Mouse (Mus musculus) heart, postnatal 25 days (tissue): ENCODE data around the gene Lcn11. TPM values are rescaled to one million over a fixed set of nuclear protein-coding genes. Genes with fewer than 3 reads are reported as not detected.
"Not testable (repeated sequence)": the region's sequence is repeated elsewhere in the genome, so short reads cannot be mapped to it uniquely, and the experiment has no call there.

Source experiments
- DNase-seq: peaks from one replicate; pipeline ENCODE4 v3.0.0; 2022; ENCODE audit warnings: low spot score
- intact Hi-C: fragments of 180-260 bp; cut with DNase I; formaldehyde crosslinking; loops from one replicate; pipeline ENCODE4 v1.15.1; 2025
- total RNA-seq, 2 experiments: library from RNA; stranded (reverse); gene quantifications; 2 replicates each; pipeline ENCODE4 v1.2.3; 2021

Gene Lcn11
- total RNA-seq, 2 experiments from 2014 or later = not detected

DNA sequence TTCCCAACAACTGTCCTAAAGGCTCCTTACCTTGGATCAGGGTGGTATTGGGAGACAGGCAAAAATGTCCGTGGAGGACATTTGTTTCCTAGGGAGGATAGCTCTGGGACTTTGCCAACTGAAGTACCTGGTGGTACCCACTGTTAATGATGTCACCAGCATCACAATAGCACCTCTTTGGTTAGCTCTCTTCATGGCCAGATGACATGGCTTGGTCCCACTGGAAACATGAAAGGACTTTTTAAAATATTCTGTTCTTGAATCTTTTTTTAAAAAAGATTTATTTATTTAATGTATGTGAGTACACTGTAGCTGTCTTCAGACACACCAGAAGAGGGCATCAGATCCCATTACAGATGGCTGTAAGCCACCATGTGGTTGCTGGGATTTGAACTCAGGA lies 38.9 kb downstream of the Lcn11 start, which contains the start of gene Glt6d1:
Glt6d1 (minus strand) TSS at position 101 of the 400 bp plus-strand sequence.
- intact Hi-C loops, DNase-seq: not testable (repeated sequence)

DNA sequence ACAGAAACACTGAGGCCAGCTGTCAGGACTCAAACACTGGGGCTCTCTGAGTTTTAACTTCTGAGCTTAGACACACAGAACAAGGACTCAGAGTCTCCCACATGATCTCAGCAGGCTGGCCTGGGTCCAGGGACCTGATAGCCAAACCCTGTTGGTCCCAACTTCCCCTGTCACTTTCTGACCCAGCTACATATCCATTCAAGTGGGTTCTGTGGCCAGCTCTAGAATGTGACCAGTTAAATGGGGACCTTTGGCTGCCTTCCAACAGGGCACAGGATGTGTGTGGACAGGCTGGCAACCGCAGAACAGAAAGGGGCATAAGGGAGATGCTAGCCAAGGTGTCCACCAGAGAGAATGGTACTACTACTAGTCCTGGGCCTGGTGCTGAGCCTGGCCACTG lies 46.0 kb downstream of the Lcn11 start, which contains the start of gene Lcn9:
Lcn9 (plus strand) TSS at position 348 of the 400 bp plus-strand sequence.
- DNase-seq = no peak
- intact Hi-C loops = no loop called here

DNA sequence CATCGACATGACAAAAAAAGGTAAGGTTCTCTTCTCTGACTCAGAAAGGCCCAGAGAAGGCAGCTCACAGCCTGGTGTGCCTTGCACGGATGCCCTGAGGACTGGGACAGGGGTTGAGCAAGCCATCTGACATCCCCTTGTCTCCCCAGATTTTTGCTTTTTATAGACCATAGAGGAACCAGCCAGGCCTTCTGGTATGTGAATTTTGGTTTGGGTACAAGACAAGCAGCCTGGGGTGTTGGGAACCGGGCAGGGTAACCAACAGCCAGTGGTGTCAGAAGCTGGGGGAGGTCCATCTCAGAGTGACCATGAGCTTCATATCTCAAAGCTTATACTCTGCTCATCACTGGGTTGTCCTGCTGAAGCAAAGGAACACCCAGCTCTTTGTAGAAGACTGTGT lies 47.9 kb downstream of the Lcn11 start:
- intact Hi-C loops = loop anchor here (5.0 kb wide), 1 partner anchor 952 kb away; no protein-coding TSS in a partner anchor
- DNase-seq = no peak

DNA sequence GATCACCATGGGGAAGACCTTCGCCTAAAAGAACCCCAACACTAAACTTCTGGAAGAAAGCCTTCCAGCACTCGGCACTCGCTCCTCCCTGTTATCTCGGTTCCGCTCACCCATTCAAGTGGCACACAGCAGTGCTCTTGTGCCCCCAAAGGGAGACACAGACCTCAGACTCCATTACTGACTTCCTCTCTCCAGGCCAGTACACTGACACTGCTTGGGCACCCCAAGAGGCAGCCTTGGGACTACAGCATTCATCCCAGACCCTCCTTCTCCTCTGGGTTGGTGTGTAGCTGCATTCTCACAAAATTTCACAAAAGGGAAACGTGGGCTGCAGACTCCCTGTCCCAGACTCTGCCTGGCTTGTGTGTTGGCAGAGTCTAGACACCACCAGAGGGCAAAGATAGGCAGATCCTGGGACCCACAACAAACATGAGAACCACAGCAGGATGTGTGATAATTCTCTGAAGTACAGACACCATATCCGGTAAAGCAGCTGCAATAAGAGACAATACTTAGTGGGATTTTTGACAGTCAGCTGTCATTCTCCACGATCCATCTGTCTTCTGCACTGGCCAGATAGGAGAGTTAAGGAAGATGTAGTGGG lies 51.6 kb downstream of the Lcn11 start:
- intact Hi-C loops = loop anchor here (5.0 kb wide), 1 partner anchor 956 kb away; no protein-coding TSS in a partner anchor
- no peak for DNase-seq

Other genes starting within 250 kb of the Lcn11 start
- gene Traf2, start 230.1 kb upstream of the Lcn11 start, total RNA-seq = 10 to 100 TPM; 15.4 to 17.3 TPM
- 100 to 1,000 TPM; 209 to 218 TPM for gene Edf1, start 219.2 kb upstream of the Lcn11 start, total RNA-seq
- 1 to 10 TPM; 1.3 to 3.2 TPM for gene Mamdc4, start 202.2 kb upstream of the Lcn11 start, total RNA-seq
- gene Phpt1, start 201.8 kb upstream of the Lcn11 start, total RNA-seq = 10 to 100 TPM; 63.0 to 70.0 TPM
- under 1 TPM; 0.08 to 0.10 TPM for gene Ajm1, start 195.3 kb upstream of the Lcn11 start, total RNA-seq
- gene Rabl6, start 168.5 kb upstream of the Lcn11 start, total RNA-seq = 10 to 100 TPM; 61.8 to 66.1 TPM
- not detected for gene Ccdc183, start 159.3 kb upstream of the Lcn11 start, total RNA-seq
- 10 to 100 TPM; 27.9 to 31.6 TPM for gene Tmem141, start 155.0 kb upstream of the Lcn11 start, total RNA-seq
- gene Fcna, start 149.0 kb upstream of the Lcn11 start, total RNA-seq = 1 to 10 TPM; 4.8 to 5.8 TPM
- gene Lcn8, start 123.9 kb upstream of the Lcn11 start, total RNA-seq = under 1 TPM; 0.73 to 0.99 TPM
- not detected for gene Lcn5, start 119.1 kb upstream of the Lcn11 start, total RNA-seq
- gene Lcn6, start 100.2 kb upstream of the Lcn11 start, total RNA-seq = not detected
- gene Lcn10, start 94.3 kb upstream of the Lcn11 start, total RNA-seq = not detected
- gene Obp2a, start 77.0 kb upstream of the Lcn11 start, total RNA-seq = not detected
- 10 to 100 TPM in 1 of 2 experiments, 1 to 10 TPM in 1; 9.7 to 13.7 TPM for gene Bmyc, start 70.3 kb upstream of the Lcn11 start, total RNA-seq
- not detected for gene Obp2b, start 40.0 kb upstream of the Lcn11 start, total RNA-seq
- not detected for gene Lcn3, start 11.4 kb upstream of the Lcn11 start, total RNA-seq
- gene Gm13539, start 5.2 kb downstream of the Lcn11 start, total RNA-seq = not detected
- gene Glt6d1, start 38.8 kb downstream of the Lcn11 start, total RNA-seq = not detected
- gene Lcn9, start 46.1 kb downstream of the Lcn11 start, total RNA-seq = not detected
- gene Sohlh1, start 70.2 kb downstream of the Lcn11 start, total RNA-seq = not detected
- gene Kcnt1, start 86.7 kb downstream of the Lcn11 start, total RNA-seq = under 1 TPM; 0.25 to 0.36 TPM
- gene Camsap1, start 206.3 kb downstream of the Lcn11 start, total RNA-seq = 10 to 100 TPM; 34.2 to 36.2 TPM
- gene Ubac1, start 244.7 kb downstream of the Lcn11 start, total RNA-seq = 10 to 100 TPM; 90.4 to 92.4 TPM